40 mouse cellular contexts compared by ENCODE assay signal in genomic region chr7:56254568-56254967, GRCm38 (mm10). TPM values are rescaled to one million over a fixed set of nuclear protein-coding genes. Genes with fewer than 3 reads are reported as not detected.
"Had no signal": no experiment of that assay in that cellular context is flagged by ENCODE, and none has a peak within 500 bp of the region (broad histone marks: within the 10 kb centered on the region; RNA-seq: fewer than 3 reads in every experiment).

No protein-coding gene starts in this region.

- H3K4me3 ChIP-seq: left cerebral cortex, adult 2 months; limb, embryonic 10.5 days; limb, embryonic 12.5 days; limb, embryonic 13.5 days; limb, embryonic 15.5 days; liver, embryonic 12.5 days; liver, embryonic 13.5 days; liver, embryonic 15.5 days; lung, embryonic 15.5 days; megakaryocyte, embryonic 14.5 days; midbrain, embryonic 10.5 days; midbrain, embryonic 12.5 days; midbrain, embryonic 13.5 days; myocyte; neural tube, embryonic 12.5 days had no signal

- H3K9me3 ChIP-seq: limb, embryonic 10.5 days; limb, embryonic 12.5 days; limb, embryonic 13.5 days; limb, embryonic 15.5 days; liver, embryonic 12.5 days; liver, embryonic 13.5 days; liver, embryonic 15.5 days; lung, embryonic 15.5 days; midbrain, embryonic 12.5 days; midbrain, embryonic 13.5 days; neural tube, embryonic 12.5 days had no signal

- H3K9ac ChIP-seq: limb, embryonic 12.5 days; limb, embryonic 13.5 days; limb, embryonic 15.5 days; liver, embryonic 12.5 days; liver, embryonic 13.5 days; liver, embryonic 14.5 days; liver, embryonic 15.5 days; liver, postnatal 0 days; lung, embryonic 14.5 days; lung, embryonic 15.5 days; midbrain, embryonic 12.5 days; midbrain, embryonic 13.5 days; neural tube, embryonic 12.5 days had no signal

- H3K27ac ChIP-seq: left cerebral cortex, adult 2 months; limb, embryonic 10.5 days; limb, embryonic 12.5 days; limb, embryonic 13.5 days; limb, embryonic 15.5 days; liver, embryonic 12.5 days; liver, embryonic 13.5 days; liver, embryonic 14.5 days; liver, embryonic 15.5 days; lung, embryonic 15.5 days; macrophage; midbrain, embryonic 10.5 days; midbrain, embryonic 12.5 days; midbrain, embryonic 13.5 days; neural tube, embryonic 12.5 days had no signal

- H3K36me3 ChIP-seq: limb, embryonic 10.5 days; limb, embryonic 12.5 days; limb, embryonic 13.5 days; limb, embryonic 15.5 days; liver, embryonic 12.5 days; liver, embryonic 13.5 days; liver, embryonic 15.5 days; lung, embryonic 15.5 days; midbrain, embryonic 10.5 days; midbrain, embryonic 12.5 days; midbrain, embryonic 13.5 days; neural tube, embryonic 12.5 days had no signal

- H3K27me3 ChIP-seq: limb, embryonic 12.5 days; limb, embryonic 13.5 days; limb, embryonic 15.5 days; liver, embryonic 12.5 days; liver, embryonic 13.5 days; liver, embryonic 15.5 days; lung, embryonic 15.5 days; megakaryocyte, embryonic 14.5 days; midbrain, embryonic 12.5 days; midbrain, embryonic 13.5 days; neural tube, embryonic 12.5 days had no signal

- ATAC-seq: liver, embryonic 12.5 days; liver, postnatal 0 days; lung, postnatal 0 days; midbrain, embryonic 13.5 days; midbrain, embryonic 16.5 days had no signal

- H3K4me2 ChIP-seq: limb, embryonic 12.5 days; limb, embryonic 13.5 days; limb, embryonic 15.5 days; liver, embryonic 11.5 days; liver, embryonic 12.5 days; liver, embryonic 13.5 days; liver, embryonic 15.5 days; lung, embryonic 14.5 days; lung, embryonic 15.5 days; midbrain, embryonic 12.5 days; midbrain, embryonic 13.5 days; neural tube, embryonic 12.5 days had no signal

- H3K4me1 ChIP-seq: limb, embryonic 12.5 days; limb, embryonic 15.5 days; liver, embryonic 12.5 days; liver, embryonic 13.5 days; liver, embryonic 15.5 days; lung, embryonic 15.5 days; megakaryocyte, embryonic 14.5 days; midbrain, embryonic 10.5 days; midbrain, embryonic 12.5 days; midbrain, embryonic 13.5 days; neural tube, embryonic 12.5 days had no signal

- DNase-seq: left cerebral cortex, postnatal 4 days; liver; liver, embryonic 13.5 days; liver, postnatal 0 days; lung, adult 18-20 months; lung, adult 2 months; lung, embryonic 14.5 days; lung, postnatal 10 days; lung, postnatal 14 days; lung, postnatal 36 days; lung, postnatal 4 days; midbrain, embryonic 14.5 days had no signal

RNA-seq across cellular contexts. Expression of gene Oca2, which starts 15.0 kb away (rescaled TPM):
- total RNA-seq: liver, adult 2 months; megakaryocyte progenitor cell, adult 5-6 weeks; megakaryocyte, adult 5-6 weeks; megakaryocyte-erythroid progenitor cell, adult 5-6 weeks; monocyte, adult 5-6 weeks had no signal
- polyA plus RNA-seq: limb, embryonic 10.5 days; limb, embryonic 11.5 days; limb, embryonic 12.5 days; limb, embryonic 14.5 days; liver, adult 2 months; liver, embryonic 12.5 days; liver, embryonic 13.5 days; liver, embryonic 14.5 days; liver, embryonic 15.5 days; liver, embryonic 16.5 days; liver, postnatal 0 days; lung, adult 2 months; lung, embryonic 14.5 days; lung, embryonic 16.5 days; lung, postnatal 0 days; macrophage; myocyte had no signal
